Mouse (Mus musculus) spleen, adult 2 months (tissue): Measurements from ENCODE around the gene Calr3. TPM values are rescaled to one million over a fixed set of nuclear protein-coding genes. Genes with fewer than 3 reads are reported as not detected.

Experiments
- DNase-seq, 2 experiments: peaks; one replicate each; pipeline versions ENCODE4 v3.0.0 to v3.0.0-alpha.2; 2012 to 2021; ENCODE audit warnings: low spot score in 2 of 2, low read depth in 1 of 2
- H3K27ac ChIP-seq: fragments of 200-500 bp; 2 replicates; pipeline ENCODE4 v1.5.1; 2012; ENCODE audit warnings: low read length, inconsistent platforms; ENCODE audit not compliant: insufficient read depth
- H3K27me3 ChIP-seq: fragments of 200-500 bp; 2 replicates; pipeline ENCODE4 v1.6.1; 2012; ENCODE audit warnings: mild to moderate bottlenecking, moderate library complexity, low read length, inconsistent platforms; ENCODE audit not compliant: control insufficient read depth, insufficient read depth
- H3K36me3 ChIP-seq: fragments of 200-500 bp; 2 replicates; pipeline ENCODE4 v1.6.1; 2012; ENCODE audit warnings: mild to moderate bottlenecking, low read length, inconsistent platforms; ENCODE audit not compliant: control insufficient read depth, insufficient read depth
- H3K4me1 ChIP-seq: fragments of 200-500 bp; 2 replicates; pipeline ENCODE4 v1.6.1; 2011; ENCODE audit warnings: inconsistent platforms; ENCODE audit not compliant: control insufficient read depth, insufficient read depth, insufficient read length
- H3K4me3 ChIP-seq: fragments of 200-500 bp; 2 replicates; pipeline ENCODE4 v1.5.1; 2011; ENCODE audit warnings: mild to moderate bottlenecking, inconsistent platforms; ENCODE audit not compliant: insufficient read depth, insufficient read length; ENCODE audit errors: extremely low read depth
- CTCF ChIP-seq: fragments of 200-500 bp; IDR thresholded peaks from 2 replicates; pipeline ENCODE4 v1.5.1; 2011; ENCODE audit warnings: mild to moderate bottlenecking, inconsistent platforms; ENCODE audit not compliant: insufficient read depth, insufficient read length, insufficient replicate concordance; ENCODE audit errors: extremely low read depth
- POLR2A ChIP-seq: fragments of 200-500 bp; IDR thresholded peaks from 2 replicates; pipeline ENCODE4 v1.6.1; 2011; ENCODE audit warnings: low read depth, low read length, inconsistent platforms
- WGBS: fragments of 180-500 bp; shearing (Covaris S2); methylation state at CpG from one replicate; pipeline ENCODE4 v1.1.7; 2018; 5-methylcytosine and 5-hydroxymethylcytosine counted together
- polyA plus RNA-seq: library from polyadenylated mRNA; depleted of rRNA; stranded (reverse); fragments of >200 nt; gene quantifications from 2 replicates; pipeline ENCODE4 v1.2.3, GENCODE M21; 2012

The Calr3 gene
- polyA plus RNA-seq, 1 experiment = 0.11 TPM

GRCm38 (mm10) chr8:72420571-72421361 is 22.9 kb downstream of the Calr3 start:
- peak in 1 of 2 experiments; percentile 37 for DNase-seq
- TF ChIP-seq POLR2A (no peak), CTCF (no peak)

DNA sequence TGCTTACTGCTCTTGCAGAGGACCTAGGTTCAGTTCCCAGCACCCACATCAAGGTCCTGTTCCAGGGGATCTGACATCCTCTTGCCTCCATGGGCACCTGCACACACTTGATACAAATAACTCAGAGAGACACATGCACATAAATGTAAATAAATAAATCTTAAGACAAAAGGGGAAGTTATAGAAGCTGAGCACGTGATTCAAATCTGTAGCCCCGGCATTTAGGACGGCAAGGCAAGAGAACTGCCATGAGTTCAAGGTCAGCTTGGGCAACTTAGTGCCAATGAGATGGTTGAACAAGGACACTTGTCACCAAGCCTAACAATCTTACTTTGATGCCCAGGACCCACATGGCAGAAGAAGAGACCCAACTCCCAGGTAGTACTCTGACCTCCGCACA is 25.6 kb downstream of the Calr3 start:
- H3K27me3 ChIP-seq = no peaks in the 10 kb centered on the region
- TF ChIP-seq CTCF = no peak
- TF ChIP-seq POLR2A = no peak
- no peaks in the 10 kb centered on the region for H3K36me3 ChIP-seq
- no peak for DNase-seq
- WGBS = 78% methylated on average over 4 of the region's 4 CpGs
- no peak overlapping the region for H3K27ac ChIP-seq
- H3K4me3 ChIP-seq = no peak overlapping the region
- peaks cover 2% of the 10 kb centered on the region; the same call in 1 of the 2 replicates for H3K4me1 ChIP-seq

More at GRCm38 (mm10) chr8:72420571-72421361, 22.9 kb downstream of the Calr3 start:
- H3K36me3 ChIP-seq = no peaks in the 10 kb centered on the region
- peak overlapping the region; percentile 77 for H3K4me3 ChIP-seq
- H3K4me1 ChIP-seq = peaks cover 2% of the 10 kb centered on the region; the same call in 1 of the 2 replicates
- WGBS = 1% methylated on average over 72 of the region's 73 CpGs
- no peaks in the 10 kb centered on the region for H3K27me3 ChIP-seq
- peak overlapping the region; percentile 65 for H3K27ac ChIP-seq

GRCm38 (mm10) chr8:72415252-72415651 is 28.4 kb downstream of the Calr3 start:
- DNase-seq = no peak
- 88% methylated on average over 2 of the region's 2 CpGs for WGBS
- Histone ChIP-seq H3K27ac (no peak overlapping the region), H3K4me1 (0 out of 2 replicates have a peak, but pooled peaks cover 2% of the 10 kb centered on the region), H3K36me3 (no peaks in the 10 kb centered on the region), H3K4me3 (no peak overlapping the region), H3K27me3 (no peaks in the 10 kb centered on the region)
- no peak for TF ChIP-seq POLR2A
- no peak for TF ChIP-seq CTCF

DNA sequence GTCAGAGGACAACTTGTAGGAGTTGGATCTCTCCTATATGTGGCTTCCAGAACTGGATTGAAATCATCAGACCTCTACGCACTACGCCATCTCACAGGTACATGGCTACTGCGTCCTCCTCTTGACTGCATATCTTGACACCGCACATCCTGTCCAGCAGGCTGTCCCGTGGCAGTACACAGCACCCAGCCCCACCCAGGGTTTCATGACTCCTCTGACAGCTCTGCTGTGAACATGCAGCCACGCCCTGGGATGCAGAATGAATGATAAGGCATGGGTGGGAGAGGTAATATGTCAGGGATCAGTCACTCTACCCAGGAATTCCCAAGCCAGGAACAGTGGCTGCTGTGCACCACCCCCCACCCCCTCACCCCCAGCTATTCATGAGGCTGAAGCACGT is 29.8 kb downstream of the Calr3 start:
- TF ChIP-seq POLR2A (no peak), CTCF (no peak)
- peaks cover 5% of the 10 kb centered on the region; the same call in 1 of the 2 replicates for H3K4me1 ChIP-seq
- no peak for DNase-seq
- no peak overlapping the region for H3K4me3 ChIP-seq
- H3K27me3 ChIP-seq = no peaks in the 10 kb centered on the region
- 80% methylated on average over 7 of the region's 7 CpGs for WGBS
- no peak overlapping the region for H3K27ac ChIP-seq
- H3K36me3 ChIP-seq = no peaks in the 10 kb centered on the region

- Histone ChIP-seq H3K27me3 (no peaks in the 10 kb centered on the region), H3K27ac (no peak overlapping the region), H3K36me3 (no peaks in the 10 kb centered on the region), H3K4me1 (peaks cover 4% of the 10 kb centered on the region; the same call in 1 of the 2 replicates), H3K4me3 (no peak overlapping the region)
- no peak for TF ChIP-seq CTCF
- no peak for TF ChIP-seq POLR2A
- DNase-seq = no peak
- WGBS = 32% methylated on average over 3 of the region's 3 CpGs
Measured at GRCm38 (mm10) chr8:72409443-72409842, 34.2 kb downstream of the Calr3 start.

- H3K4me1 ChIP-seq = peaks cover 4% of the 10 kb centered on the region; the same call in 1 of the 2 replicates
- H3K4me3 ChIP-seq = no peak overlapping the region
- no peak overlapping the region for H3K27ac ChIP-seq
- no peaks in the 10 kb centered on the region for H3K27me3 ChIP-seq
- DNase-seq = no peak
- WGBS = 87% methylated on average over 1 of the region's 1 CpGs
- H3K36me3 ChIP-seq = no peaks in the 10 kb centered on the region
- TF ChIP-seq CTCF = no peak
- TF ChIP-seq POLR2A = no peak
Measured at GRCm38 (mm10) chr8:72407878-72408277, 35.8 kb downstream of the Calr3 start.

DNA sequence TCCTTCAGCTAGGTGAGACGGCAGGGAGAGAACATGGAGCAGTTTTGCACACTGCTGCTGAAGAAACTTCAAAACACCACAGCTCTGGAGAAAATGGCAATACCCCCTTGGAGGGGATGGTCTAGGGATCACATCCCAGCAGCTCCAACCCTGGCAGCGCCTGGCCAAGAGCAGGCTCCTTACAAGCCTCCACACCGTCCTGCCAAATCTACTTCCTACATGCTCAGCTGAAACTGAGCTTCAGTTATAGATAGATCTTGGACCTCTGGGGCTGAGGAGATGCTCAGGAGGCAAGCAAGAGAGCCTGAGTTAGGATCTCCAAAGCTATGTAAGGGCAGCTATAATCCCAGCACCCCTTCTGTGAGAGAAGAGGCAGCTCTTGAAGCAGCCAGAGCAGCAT is 40.7 kb downstream of the Calr3 start:
- no peaks in the 10 kb centered on the region for H3K27me3 ChIP-seq
- H3K36me3 ChIP-seq = no peaks in the 10 kb centered on the region; the same call in 1 of the 2 replicates
- 89% methylated on average over 3 of the region's 3 CpGs for WGBS
- H3K4me1 ChIP-seq = peaks cover 20% of the 10 kb centered on the region; the same call in 1 of the 2 replicates
- H3K27ac ChIP-seq = no peak overlapping the region
- TF ChIP-seq CTCF (no peak), POLR2A (no peak)
- no peak overlapping the region for H3K4me3 ChIP-seq
- no peak for DNase-seq
